Mouse (Mus musculus): Measurements from ENCODE around the gene Gpr88.
A peak's percentile ranks its signal among the peaks of the same experiment; 100 is the strongest.

Gene Gpr88

DNA sequence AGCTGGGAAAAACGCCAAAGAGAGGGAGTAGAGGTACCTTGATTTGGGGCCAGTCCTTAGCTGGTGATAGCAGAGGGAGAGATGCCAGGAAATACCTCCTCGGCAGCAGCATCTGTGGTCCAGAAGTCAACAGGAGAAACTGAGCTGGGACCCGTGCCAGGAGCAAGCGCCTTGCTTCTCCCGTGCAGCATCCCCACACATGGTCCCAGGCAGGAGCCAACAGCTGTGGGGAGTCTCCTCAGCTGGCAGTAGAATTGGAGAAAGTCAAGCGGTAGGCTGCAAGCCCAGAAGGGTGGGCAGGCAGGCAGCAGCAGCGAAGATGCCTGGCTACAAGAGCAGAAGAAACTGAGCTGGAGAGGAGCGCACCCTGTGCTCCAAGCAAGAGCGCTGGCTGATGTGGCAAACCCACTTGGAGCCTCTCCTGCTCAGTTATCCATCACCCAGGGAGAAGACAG is at the start of gene Gpr88:
Gene Gpr88, minus strand, starts transcription at position 427 of the 455 bp plus-strand sequence.
- peak; percentile 70 for DNase-seq (ENCODE audit: low spot score)

DNA sequence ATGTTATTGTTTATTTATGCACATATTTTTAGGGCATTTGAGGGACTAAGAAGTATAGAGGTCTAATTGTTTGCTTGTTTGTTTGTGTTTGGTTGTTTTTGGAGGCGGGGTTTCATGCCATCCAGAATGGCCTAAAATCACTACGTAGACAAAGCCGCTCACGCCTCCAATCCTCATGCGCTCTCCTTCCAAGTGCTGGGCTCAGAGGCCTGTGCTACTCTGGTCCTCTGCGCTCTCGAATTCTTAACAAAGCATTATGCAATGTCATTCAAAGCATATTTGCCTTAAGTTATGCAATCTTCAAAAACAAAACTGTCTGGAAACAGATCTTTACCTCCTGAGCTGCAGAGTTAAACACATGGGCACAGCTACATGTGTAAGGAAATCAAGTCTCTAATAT is 49.3 kb upstream of the Gpr88 start:
- no peak for DNase-seq (ENCODE audit: low spot score)

DNA sequence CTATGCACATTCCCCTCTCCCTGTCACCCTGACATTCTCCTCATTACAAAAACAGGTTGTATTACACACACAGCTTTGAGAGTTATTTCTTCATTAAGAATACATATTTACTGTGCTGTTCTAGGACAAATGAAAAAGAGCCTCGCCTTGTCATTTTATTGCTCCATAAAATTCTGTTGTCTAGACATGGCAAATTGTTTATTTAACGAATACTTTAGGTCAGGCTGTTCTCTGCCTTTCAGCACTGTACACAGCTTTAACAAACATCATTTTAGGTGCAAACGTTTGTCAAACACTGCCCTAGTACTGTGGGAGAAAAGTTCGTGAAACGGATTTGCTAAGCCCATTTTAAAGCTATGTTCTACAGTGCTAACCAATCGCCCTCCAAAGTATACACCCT is 48.5 kb upstream of the Gpr88 start:
- no peak for DNase-seq (ENCODE audit: low spot score)

DNA sequence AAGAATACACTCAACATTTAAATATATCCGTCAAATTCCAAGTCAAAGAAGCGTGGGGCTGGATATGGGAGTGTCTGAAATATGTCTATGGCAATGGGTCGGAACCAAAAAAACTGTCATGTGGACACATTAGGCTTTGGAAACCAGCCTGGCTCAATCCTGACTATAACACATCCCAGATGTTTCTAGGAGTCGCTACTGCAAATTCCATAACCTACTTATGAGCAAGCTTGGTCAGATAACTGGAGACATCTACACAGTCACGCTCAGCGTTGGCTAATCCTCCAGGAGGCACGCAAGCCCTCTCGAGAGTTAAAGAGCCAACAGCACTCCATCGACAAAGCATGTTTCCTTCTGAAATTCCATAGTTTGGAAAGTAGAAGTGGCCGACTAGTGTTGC is 45.4 kb upstream of the Gpr88 start:
- no peak for DNase-seq (ENCODE audit: low spot score)

DNA sequence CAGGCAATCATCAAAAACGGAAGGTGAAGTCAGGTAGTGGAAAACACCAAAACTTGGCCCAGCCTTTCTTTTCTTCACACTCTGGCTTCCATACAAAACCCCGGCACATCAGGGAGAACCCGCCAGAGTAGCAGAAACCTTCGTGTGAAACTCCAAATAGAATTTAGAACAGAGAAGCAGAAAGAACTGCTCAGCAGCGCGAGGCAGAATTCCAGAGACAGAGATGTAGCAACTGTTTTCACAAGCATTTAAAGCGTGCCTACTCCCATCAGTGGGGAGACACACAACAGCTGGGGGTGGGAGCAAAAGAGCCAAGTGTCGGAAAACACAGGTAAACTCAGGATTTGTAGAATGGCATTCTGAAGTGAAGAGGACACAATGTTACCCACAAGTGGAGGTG is 44.7 kb upstream of the Gpr88 start:
- no peak for DNase-seq (ENCODE audit: low spot score)

DNA sequence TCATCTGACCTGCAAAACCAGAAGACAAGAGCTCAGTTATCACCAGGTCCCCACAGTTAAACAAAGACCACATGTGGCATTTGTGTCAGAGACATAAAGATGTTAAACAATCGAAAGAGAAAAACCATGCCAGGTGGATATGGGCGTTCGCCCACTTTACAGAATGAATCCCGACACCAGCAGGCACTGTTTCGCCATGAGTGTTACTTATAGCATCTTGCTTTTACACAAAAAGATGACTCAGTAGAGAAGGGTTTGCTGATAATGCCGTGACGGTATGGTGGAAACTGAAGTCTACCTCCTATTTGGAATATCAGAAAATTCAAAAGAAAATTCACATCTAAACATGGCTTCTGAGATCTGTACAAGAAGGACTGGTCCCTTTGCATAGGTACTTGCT is 43.9 kb upstream of the Gpr88 start:
- DNase-seq (ENCODE audit: low spot score), result no peak

DNA sequence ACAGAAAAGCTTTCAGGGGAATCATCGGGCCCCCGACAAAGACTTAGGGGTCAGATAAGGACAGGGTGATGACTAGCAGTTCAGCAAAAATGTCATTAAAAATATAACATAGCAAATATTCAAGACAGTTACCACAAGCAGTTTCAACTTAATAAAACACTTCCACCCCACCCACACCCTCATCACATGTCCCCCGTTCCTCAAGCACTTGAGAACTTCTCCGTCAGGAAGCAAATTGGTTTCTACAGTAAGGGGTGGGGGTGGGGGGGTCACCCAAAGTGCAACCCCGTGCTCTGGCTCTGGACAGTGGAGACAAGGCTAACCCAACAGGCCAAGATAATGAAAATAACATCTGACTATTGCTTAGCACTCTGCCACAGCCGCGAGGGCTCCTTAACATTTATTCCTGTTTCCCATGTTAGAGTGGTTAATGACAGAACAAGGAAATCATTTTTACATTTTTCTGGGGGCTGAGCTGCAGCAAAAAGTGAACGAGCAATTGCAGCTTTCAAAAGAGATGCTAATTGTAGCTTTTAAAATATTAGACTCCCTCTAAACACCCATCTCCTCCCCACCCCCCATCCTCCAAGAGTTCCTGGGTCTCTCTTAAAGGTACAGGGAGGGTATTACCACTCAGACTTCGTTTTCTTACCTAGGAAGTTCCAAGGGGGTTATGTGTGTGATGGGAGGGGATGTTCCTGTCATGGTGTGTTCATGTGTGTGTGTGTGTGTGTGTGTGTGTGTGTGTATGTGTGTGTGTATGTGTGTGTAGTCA is 36.9 kb upstream of the Gpr88 start:
- DNase-seq (ENCODE audit: low spot score), result no peak

DNA sequence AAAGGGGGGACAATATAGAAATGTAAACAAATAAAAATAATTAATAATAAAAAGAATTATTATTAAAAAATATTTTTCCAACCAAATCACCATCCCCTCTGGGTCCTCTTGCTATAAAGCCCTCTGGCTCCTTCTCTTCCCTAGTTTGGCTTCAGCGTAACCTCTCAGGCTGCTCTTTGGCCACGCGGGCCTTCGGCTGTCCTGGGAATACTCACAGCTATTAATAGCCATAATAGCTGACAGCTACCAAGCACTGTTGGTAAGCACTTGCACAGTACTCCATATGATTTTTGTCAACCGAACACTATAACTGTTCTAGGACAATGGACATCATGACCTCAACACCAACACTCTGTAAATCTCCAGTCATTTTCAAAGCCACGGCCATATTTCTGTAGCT is 35.5 kb upstream of the Gpr88 start:
- no peak for DNase-seq (ENCODE audit: low spot score)

DNA sequence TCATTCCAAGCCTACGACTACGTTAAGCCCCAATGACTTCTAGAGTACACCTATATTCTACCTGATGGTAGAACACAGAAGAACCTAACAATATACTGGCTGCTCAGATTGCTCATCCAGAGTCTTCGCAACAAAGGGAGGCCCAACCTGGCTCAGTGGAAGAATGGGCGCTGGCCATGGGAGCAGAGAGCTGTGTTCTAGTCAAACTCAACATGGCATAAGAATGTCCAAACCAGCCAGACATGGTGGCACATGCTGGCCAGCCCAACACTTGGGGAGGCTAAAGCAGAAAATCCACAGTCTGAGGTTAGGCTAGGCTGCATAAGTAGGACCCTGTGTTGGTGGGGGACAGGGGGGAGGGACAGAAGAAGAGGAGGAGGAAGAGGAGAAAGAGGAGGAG is 31.4 kb upstream of the Gpr88 start:
- no peak for DNase-seq (ENCODE audit: low spot score)

DNA sequence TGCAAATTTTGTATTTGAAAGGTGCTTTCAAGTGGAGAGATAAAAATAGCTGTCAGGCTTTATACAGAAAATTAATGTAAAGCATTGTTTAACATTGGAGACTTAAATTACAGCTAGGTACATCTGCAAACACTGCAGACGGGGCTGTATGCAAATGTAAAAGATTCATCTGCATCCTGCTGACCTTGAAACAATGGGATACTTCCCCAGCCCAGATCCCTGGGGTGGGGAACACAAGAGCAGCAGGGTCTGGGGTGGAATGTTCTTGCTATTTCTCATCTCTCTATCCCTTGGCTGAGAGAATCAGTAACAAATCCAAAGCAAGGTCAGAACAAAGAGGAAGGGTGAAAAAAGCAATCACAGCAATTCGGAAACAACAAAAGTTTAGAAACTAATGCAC is 30.7 kb upstream of the Gpr88 start:
- DNase-seq (ENCODE audit: low spot score), result no peak

DNA sequence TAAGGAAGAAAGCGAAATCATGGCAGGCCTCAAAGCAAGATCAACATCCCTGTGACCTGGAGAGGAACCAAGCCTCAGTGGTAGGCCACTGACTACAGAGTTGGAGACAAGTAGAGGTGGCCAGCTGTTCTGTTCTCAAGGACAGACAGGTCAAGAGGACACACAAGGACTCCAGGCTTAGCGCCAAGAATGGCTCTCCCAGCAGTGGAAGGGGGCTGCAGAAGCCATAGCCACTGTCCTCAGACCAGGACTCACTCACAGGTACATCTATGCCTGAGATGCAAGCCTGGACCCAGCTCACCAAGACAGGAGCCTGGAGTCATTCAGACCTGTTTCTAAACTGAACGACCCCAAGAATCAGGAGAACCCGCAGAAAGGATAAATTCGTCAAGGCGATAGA is 28.4 kb upstream of the Gpr88 start:
- no peak for DNase-seq (ENCODE audit: low spot score)

DNA sequence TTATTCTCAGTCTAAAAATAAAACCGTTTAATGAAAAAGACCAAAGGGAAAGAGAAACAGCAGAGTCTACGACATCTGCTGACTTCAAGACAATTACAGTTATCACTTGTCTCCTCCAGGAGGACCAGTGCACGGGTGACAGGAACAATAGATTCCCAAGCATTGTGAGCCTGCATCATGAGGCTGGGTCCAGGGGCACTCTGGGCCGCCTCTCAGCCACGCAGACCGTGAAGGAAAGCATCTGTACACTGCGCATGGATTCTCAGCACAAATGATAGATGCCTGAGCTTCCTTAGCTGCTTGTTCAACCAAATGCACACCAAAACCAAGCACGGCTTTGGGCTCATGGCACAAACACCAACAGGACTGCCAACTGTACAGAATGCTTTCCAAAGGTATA is 23.8 kb upstream of the Gpr88 start:
- no peak for DNase-seq (ENCODE audit: low spot score)

DNA sequence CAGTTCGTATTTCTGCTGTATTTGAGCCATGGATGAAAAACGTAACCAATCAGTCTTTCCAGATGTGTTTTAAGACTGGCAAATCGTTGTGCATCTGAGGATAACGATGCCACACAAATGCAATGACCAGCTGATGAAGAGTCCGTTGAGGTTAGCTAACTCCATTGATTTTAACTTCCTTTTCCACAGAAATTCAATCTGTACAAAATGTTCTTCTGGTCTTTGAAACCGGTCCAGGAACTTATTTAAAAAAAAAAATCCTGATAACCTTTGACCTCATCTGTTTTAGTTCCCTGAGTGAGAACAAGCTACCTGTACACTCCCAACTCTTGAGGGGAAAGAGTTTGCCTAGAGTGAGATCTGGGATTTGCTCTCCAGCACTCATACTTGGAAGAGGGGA is 18.4 kb upstream of the Gpr88 start:
- no peak for DNase-seq (ENCODE audit: low spot score)

DNA sequence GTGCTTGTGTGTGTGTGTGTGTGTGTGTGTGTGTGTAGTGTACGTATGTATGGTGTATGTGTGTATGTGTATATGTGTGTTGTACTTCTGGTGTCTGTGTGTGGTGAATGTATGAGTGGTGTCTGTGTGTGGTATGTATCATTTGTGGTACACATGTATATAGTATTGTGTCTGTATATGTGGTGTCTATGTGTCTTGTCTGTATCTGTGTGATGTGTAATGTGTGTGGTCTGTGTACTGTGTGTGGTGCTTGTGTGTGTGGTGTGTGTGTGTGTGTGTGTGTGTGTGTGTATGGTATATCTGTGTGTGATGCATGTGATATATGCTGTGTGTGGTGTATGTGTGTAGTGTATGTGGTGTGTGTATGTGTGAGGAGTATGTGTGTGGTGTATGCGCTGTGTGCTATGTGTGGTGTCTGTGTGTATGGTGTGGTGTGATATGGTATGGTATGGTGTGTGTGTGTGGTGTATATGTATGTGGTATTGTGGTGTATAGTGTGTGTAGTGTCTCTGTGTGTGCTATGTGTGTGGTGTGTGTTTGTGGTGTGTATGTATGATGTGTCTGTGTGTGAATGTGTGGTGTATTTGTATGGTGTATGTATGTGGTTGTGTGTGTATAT is 13.8 kb upstream of the Gpr88 start:
- no peak for DNase-seq (ENCODE audit: low spot score)

DNA sequence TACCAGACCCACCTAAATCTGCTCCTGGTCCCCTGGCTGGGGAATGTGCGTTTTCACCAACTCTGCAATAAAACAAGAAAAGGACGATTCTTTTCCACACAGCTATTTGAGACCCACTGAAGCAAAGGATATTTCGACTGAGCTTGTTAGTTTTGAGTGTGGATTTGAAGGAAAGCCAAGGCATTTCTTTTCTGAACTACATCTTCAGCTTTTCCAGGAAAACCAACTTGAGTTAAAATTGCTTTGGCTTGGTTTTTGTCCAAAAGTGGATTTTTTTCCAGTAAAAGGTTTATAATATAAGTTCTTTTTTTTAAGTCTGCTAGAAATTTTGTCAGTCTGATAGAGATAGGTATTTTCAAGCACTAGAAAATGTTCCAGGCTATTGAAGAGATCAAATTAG is 13.1 kb upstream of the Gpr88 start:
- DNase-seq (ENCODE audit: low spot score), result no peak

DNA sequence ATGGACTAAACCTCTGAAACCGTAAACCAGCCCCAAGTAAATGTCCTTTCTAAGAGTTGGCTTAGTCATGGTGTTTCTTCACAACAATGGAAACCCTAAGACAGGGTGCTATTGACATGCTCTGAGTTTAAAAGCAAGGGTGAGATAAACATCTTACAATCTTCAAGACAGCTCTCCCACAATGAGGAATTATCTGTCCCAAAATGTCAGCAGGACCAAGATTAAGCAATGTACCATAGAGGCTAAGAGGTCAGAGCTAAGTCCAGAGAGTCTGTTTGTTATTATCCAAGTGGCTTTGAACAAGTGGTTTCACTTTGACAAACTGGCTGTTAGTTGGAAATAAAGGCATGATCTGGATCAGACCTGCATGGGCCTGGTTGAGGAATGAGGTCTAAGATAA is 10.7 kb upstream of the Gpr88 start:
- no peak for DNase-seq (ENCODE audit: low spot score)

DNA sequence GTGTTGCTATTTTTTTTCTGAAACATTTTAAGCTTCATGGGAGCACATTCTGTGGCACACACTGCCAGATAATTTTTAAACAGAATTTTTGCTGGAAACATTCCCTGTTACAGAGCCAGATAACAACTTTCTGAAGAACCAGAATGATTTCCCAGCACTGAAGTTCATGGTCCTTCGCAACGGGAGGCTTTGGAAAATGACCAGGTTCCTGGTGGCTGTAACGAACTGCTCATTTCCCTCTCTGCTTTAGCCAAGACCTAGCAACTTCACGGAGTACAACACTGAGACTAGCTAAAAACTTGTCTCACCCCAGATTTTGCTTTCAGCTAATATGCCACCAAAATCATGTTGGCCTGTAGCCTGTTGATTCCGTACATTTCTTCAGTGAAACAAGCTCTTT is 9.8 kb upstream of the Gpr88 start:
- no peak for DNase-seq (ENCODE audit: low spot score)

DNA sequence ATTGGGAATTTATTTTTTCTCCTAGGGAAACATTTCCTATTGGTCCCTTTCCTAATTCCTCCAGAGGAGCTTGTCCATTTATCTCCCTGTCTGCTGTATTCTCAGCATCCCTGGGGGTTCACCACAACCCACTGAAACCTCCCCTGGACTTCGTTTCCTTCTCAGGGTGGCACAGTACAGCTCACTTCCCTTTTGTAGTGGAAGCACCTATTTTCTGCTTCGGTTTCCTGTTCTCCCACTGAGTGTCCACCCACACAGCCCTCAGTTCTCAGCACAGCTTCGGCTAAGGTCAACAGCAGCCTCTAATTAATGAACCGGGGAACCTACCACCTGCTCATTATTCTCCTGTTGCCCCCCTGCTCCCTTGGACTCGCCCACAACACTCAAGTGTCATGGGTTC is 2.8 kb upstream of the Gpr88 start:
- no peak for DNase-seq (ENCODE audit: low spot score)

DNA sequence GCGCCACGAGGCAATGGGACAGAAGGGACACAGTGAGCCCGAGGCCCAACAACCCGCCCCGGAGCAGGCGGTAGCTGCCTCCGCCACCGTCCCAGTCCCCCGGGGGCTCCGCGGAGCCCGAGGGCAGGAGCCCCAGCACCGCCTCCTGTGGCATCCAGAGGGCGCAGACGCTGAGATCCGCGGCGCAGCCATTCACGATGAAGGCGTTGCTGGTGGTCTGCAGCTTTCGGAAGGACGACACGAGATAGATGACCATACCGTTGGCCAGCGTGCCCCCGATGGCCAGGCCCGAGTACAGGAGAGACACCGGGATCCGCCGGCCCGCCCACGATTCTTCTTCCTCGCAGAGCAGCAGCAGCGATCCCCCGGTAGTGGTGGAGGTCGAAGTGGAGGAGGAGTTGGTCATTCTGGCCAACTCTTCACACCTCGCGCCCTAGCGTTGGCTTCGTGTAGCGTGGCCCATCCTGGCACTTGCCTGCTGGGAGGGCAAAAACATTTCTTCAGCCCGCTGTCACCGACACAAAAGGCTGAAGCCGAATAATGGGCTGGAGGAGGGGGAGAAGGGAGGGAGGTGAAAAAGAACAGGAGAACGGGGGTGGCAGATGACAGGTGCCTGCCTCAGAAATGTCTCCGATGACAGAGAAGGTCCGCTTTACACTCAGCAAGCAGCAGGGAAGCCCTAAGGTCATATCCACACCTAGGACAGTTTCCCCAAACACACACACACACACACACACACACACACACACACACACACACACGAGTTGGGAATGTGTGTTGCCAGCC is 855 bp downstream of the Gpr88 start:
- DNase-seq (ENCODE audit: low spot score), result peak; percentile 36

DNA sequence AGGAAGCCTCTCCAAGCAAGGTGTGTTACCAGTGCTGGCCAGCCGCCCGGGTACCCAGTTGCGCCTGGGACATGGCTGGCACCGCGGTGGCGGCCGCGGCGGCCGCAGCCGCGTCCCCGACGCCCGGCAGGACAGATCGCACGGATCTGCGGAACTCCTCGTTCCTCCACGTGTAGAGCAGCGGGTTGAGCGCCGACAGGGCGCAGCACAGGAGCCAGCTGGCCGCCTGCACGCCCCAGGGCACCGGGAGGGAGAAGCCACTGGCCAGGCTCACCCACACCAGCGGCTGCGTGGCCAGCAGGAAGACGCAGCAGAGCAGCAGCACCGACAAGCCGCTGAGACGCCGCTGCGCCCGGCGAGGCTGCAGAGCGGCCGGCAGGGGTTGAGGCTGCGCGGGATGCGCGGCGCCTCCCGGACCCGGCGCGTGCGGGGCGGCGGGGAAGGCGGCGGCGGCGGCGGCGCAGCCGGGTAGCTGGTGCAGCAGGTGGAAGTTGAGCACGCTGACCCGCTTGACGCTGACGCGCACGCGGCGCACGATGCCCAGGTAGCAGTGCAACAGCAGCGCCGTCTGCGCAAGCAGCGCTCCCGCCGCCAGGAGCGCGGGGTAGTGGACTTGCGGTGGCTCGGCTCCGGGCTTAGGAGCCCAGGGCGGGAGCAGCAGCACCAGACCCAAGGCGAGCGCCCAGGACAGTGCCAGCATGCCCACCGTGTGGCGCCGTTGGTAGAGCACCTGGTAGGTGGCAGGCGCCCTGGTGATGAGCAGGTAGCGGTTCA is 1.6 kb downstream of the Gpr88 start:
- peak; percentile 48 for DNase-seq (ENCODE audit: low spot score)

DNA sequence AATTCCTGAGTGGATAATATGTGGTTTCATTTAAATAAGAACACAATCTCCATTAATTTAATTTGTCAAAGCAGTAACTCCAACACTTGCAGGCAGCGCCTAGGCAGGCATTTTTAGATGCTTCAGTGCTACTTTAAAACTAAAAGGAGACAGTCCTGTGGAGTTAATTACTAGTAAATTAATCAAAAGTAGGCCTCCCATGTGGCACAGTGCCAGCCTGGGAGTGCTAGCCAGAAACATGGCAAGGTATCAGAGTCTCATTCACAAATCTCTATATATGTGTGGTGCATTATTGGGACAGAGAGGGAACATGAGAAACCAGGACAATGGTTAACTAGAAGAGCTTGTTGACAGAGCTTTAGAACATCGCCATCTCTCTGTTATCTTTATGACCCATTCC is 4.3 kb downstream of the Gpr88 start:
- no peak for DNase-seq (ENCODE audit: low spot score)

DNA sequence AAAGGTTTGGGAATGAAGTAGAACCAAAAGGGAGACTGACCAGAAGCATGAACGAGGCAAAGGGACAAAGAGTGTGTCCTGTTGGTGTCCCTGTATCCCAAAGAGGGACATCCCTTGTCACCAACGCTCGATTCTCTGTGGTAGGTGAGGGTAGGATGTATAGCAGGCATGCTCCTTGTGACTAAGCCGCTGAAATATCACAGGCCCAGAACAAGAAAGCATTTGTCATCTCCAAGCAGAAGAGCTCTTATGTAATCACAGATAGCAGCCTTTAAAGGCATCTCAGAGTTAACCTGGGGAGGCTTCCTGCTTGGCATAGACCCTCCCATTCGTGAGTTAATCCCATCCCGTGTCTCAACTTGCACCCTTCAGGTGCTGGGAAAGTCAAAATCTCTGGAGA is 8.8 kb downstream of the Gpr88 start:
- DNase-seq (ENCODE audit: low spot score), result no peak

All from ovary, postnatal 36 days (tissue).